Mouse (Mus musculus) lung, postnatal 0 days (tissue): ENCODE measurements at regions not wholly inside any gene's neighbourhood (a gene's known extent, or its start where the extent isn't known, plus 50 kb on each side); places are given as distances from the start of the nearest gene placed in this dataset. TPM values are rescaled to one million over a fixed set of nuclear protein-coding genes. Genes with fewer than 3 reads are reported as not detected.

Experiments used
- ATAC-seq: fragments of 200-750 bp; cut with Nextera tagmentation; 2 replicates; pipeline ENCODE4 v1.8.0; 2017; ENCODE audit warnings: moderate library complexity
- DNase-seq: peaks from one replicate; pipeline ENCODE4 v3.0.0-alpha.2; 2016; ENCODE audit warnings: low spot score
- H3K27ac ChIP-seq: fragments of 300-500 bp; sonication (generic); 2 replicates; pipeline ENCODE4 v1.5.1; 2014; ENCODE audit warnings: antibody characterized with exemption, mild to moderate bottlenecking, low read length, mixed read lengths
- H3K27me3 ChIP-seq: fragments of 300-500 bp; sonication (generic); replicated peaks from 2 replicates; pipeline ENCODE4 v1.6.1; 2014; ENCODE audit warnings: low read length, mixed read lengths; ENCODE audit not compliant: insufficient read depth
- H3K36me3 ChIP-seq: fragments of 300-500 bp; sonication (generic); 2 replicates; pipeline ENCODE4 v1.6.1; 2014; ENCODE audit warnings: low read length, mixed read lengths; ENCODE audit not compliant: insufficient read depth
- H3K4me1 ChIP-seq: fragments of 300-500 bp; sonication (generic); 2 replicates; pipeline ENCODE4 v1.6.1; 2014; ENCODE audit warnings: antibody characterized with exemption, low read depth, low read length, mixed read lengths; ENCODE audit not compliant: insufficient read depth
- H3K4me2 ChIP-seq: fragments of 300-500 bp; sonication (generic); replicated peaks from 2 replicates; pipeline ENCODE4 v1.6.1; 2014; ENCODE audit warnings: low read depth, mild to moderate bottlenecking, low read length, moderate library complexity, mixed read lengths
- H3K4me3 ChIP-seq: fragments of 300-500 bp; sonication (generic); 2 replicates; pipeline ENCODE4 v1.5.1; 2014; ENCODE audit warnings: low read depth, low read length
- H3K9ac ChIP-seq: fragments of 300-500 bp; sonication (generic); replicated peaks from 2 replicates; pipeline ENCODE4 v1.6.1; 2014; ENCODE audit warnings: low read depth, mild to moderate bottlenecking
- H3K9me3 ChIP-seq: fragments of 300-500 bp; sonication (generic); 2 replicates; pipeline ENCODE4 v1.6.1; 2016; ENCODE audit warnings: low read length, mixed read lengths
- CTCF ChIP-seq: IDR thresholded peaks from 2 replicates; pipeline ENCODE4 v1.5.1; 2016; ENCODE audit warnings: antibody characterized with exemption, mild to moderate bottlenecking
- EP300 ChIP-seq: IDR thresholded peaks from 2 replicates; pipeline ENCODE4 v1.6.1; 2016; ENCODE audit warnings: antibody characterized with exemption, mild to moderate bottlenecking, control low read depth
- WGBS: fragments of 180-500 bp; shearing (Covaris S2); extraction: QIAGEN DNeasy Blood & Tissue Kit; methylation state at CpG from one replicate; pipeline ENCODE4 v1.1.7; 2014; 5-methylcytosine and 5-hydroxymethylcytosine counted together
- microRNA counts: library from miRNA; unstranded; fragments of <30 nt; microRNA quantifications from one replicate; lab custom pipeline; 2015
- microRNA-seq: library from miRNA; unstranded; fragments of <30 nt; microRNA quantifications from one replicate; pipeline ENCODE4, GENCODE M21; 2016

DNA sequence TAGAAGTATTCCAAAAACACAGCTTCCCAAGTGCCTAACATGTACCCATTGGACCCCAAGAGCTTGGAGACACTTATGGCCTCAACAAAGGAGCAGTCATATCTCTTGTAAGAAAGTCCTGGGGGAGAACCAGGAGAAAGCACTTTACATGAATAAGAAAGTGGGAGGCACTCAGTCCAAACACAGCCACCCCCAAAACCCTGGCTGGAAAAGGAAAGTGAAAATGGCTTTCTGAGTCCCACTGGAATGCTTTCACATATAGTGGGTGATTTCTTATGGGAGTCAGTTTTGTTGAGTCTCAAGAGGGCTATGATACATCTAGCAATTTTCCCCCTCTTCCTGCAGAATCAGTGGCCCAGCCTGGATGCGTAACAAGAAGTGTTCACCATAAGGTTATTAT lies 55.0 kb upstream of the Ccdc85a start:
- Histone ChIP-seq H3K9me3 (no peaks in the 10 kb centered on the region), H3K36me3 (no peaks in the 10 kb centered on the region), H3K27me3 (no peaks in the 10 kb centered on the region), H3K27ac (no peak overlapping the region), H3K4me1 (no peaks in the 10 kb centered on the region), H3K9ac (no peak overlapping the region), H3K4me2 (no peak overlapping the region), H3K4me3 (no peak overlapping the region)
- ATAC-seq (no peak), DNase-seq (no peak)
- 85% methylated on average over 1 of the region's 1 CpGs for WGBS
- TF ChIP-seq EP300: no peak
- TF ChIP-seq CTCF: no peak

DNA sequence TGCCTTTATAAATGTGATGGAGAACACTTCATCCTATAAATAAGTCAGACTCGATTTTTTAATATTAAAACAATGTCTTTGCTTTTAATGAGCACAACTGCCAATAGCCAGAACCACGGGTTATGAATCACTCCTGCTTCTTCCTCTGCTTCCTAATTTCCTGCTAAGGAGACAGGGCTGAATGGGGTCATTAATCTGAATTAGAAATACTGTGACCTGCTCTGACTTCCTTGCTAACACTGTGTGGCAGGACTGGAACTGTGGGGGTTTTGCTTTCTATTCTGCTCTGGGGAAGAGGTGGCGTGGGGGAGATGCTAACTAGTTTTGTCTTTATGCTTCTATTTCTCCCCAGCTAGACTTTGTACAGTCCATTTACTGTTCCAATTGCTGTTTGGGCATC lies 52.6 kb upstream of the Ccdc85a start:
- no peak overlapping the region for H3K4me3 ChIP-seq
- H3K9ac ChIP-seq: no peak overlapping the region
- H3K4me1 ChIP-seq: no peaks in the 10 kb centered on the region
- ATAC-seq (no peak), DNase-seq (no peak)
- H3K27ac ChIP-seq: no peak overlapping the region
- no peak overlapping the region for H3K4me2 ChIP-seq
- H3K27me3 ChIP-seq: no peaks in the 10 kb centered on the region
- 46% methylated on average over 3 of the region's 3 CpGs for WGBS
- H3K9me3 ChIP-seq: no peaks in the 10 kb centered on the region
- H3K36me3 ChIP-seq: no peaks in the 10 kb centered on the region
- TF ChIP-seq CTCF (no peak), EP300 (no peak)

MicroRNAs in the stretch of these regions (microRNA counts, 519-probe panel; counts per million panel counts)
- microRNA mmu-miR-216a (lab: Ali Mortazavi, UCI): not detected
- microRNA mmu-miR-216b (lab: Ali Mortazavi, UCI): not detected
- microRNA mmu-miR-217 (lab: Ali Mortazavi, UCI): not detected

Small RNAs in the stretch of these regions (microRNA-seq; reads per million reads assigned to microRNA genes)
- gene Mir216a (not detected), gene Mir216b (not detected), gene Mir216c (not detected), gene Mir217 (0.98 reads per million)
